Mouse (Mus musculus) kidney, adult 2 months (tissue): ENCODE measurements at regions not wholly inside any gene's neighbourhood (a gene's known extent, or its start where the extent isn't known, plus 50 kb on each side); places are given as distances from the start of the nearest gene placed in this dataset.

Source experiments
- CTCF ChIP-seq: fragments of 200-500 bp; conservative IDR thresholded peaks from 2 replicates; pipeline ENCODE4 v1.5.1; 2011; ENCODE audit warnings: low read depth, mild to moderate bottlenecking, control low read depth, low read length, moderate library complexity, mixed read lengths; ENCODE audit not compliant: insufficient read depth, insufficient read length
- POLR2A ChIP-seq: fragments of 200-500 bp; IDR thresholded peaks from one replicate; pipeline ENCODE4 v1.6.1; 2011; ENCODE audit warnings: low read depth, low read length, control low read depth

GRCm38 (mm10) chr5:142350574-142350973 lies 50.7 kb upstream of the Foxk1 start:
- TF ChIP-seq CTCF (no peak), POLR2A (no peak)
